Mouse (Mus musculus): ENCODE measurements around the gene Ncoa3. TPM values are rescaled to one million over a fixed set of nuclear protein-coding genes. Genes with fewer than 3 reads are reported as not detected.

Gene Ncoa3
- polyA plus RNA-seq, 2 experiments: 17.8 to 25.5 TPM

- H3K27me3 ChIP-seq (ENCODE audit: control insufficient read depth, insufficient read depth, low read length): no peaks in the 10 kb centered on the region
- no peaks in the 10 kb centered on the region for H3K36me3 ChIP-seq (ENCODE audit: control insufficient read depth, insufficient read depth, low read length)
- peaks cover 6% of the 10 kb centered on the region for H3K4me1 ChIP-seq (ENCODE audit: control insufficient read depth, insufficient read depth, low read length)
- DNase-seq (ENCODE audit: low spot score): no peak
- no peak overlapping the region for H3K4me2 ChIP-seq (replicated peaks; ENCODE audit: low read depth, low read length, severe bottlenecking)
- TF ChIP-seq POLR2A (IDR thresholded peaks at IDR 0.05; ENCODE audit: borderline replicate concordance, extremely low read depth, insufficient read depth, insufficient read length): no peak
- ATAC-seq (ENCODE audit: low FRiP score, low read depth): no peak
- 47% methylated on average over 3 of the region's 3 CpGs for WGBS
- H3K4me3 ChIP-seq (replicated peaks; ENCODE audit: low read length): no peak overlapping the region
- H3K9me3 ChIP-seq (ENCODE audit: control insufficient read depth, low read length): no peaks in the 10 kb centered on the region
- no peak overlapping the region for H3K27ac ChIP-seq (replicated peaks; ENCODE audit: low read depth, low read length)
- no peak overlapping the region for H3K9ac ChIP-seq (ENCODE audit: low read depth, low read length, severe bottlenecking)
These were observed 29.2 kb downstream of the Ncoa3 start for GRCm38 (mm10) chr2:166021642-166022041.

- DNase-seq (ENCODE audit: low spot score): no peak
- no peak for ATAC-seq (ENCODE audit: low FRiP score, low read depth)
- 58% methylated on average over 8 of the region's 8 CpGs for WGBS
These were observed 29.9 kb downstream of the Ncoa3 start for GRCm38 (mm10) chr2:166022327-166022726.

GRCm38 (mm10) chr2:166024079-166024478 is 31.6 kb downstream of the Ncoa3 start:
- 82% methylated on average over 3 of the region's 3 CpGs for WGBS
- Histone ChIP-seq H3K9ac (ENCODE audit: low read depth, low read length, severe bottlenecking) (no peak overlapping the region), H3K4me3 (replicated peaks; ENCODE audit: low read length) (no peak overlapping the region), H3K4me1 (ENCODE audit: control insufficient read depth, insufficient read depth, low read length) (peaks cover 8% of the 10 kb centered on the region), H3K4me2 (replicated peaks; ENCODE audit: low read depth, low read length, severe bottlenecking) (no peak overlapping the region), H3K27me3 (ENCODE audit: control insufficient read depth, insufficient read depth, low read length) (no peaks in the 10 kb centered on the region), H3K27ac (replicated peaks; ENCODE audit: low read depth, low read length) (no peak overlapping the region), H3K9me3 (ENCODE audit: control insufficient read depth, low read length) (no peaks in the 10 kb centered on the region), H3K36me3 (ENCODE audit: control insufficient read depth, insufficient read depth, low read length) (no peaks in the 10 kb centered on the region)
- TF ChIP-seq POLR2A (IDR thresholded peaks at IDR 0.05; ENCODE audit: borderline replicate concordance, extremely low read depth, insufficient read depth, insufficient read length): no peak
- DNase-seq (ENCODE audit: low spot score) (no peak), ATAC-seq (ENCODE audit: low FRiP score, low read depth) (no peak)

More at GRCm38 (mm10) chr2:166022327-166022726, 29.9 kb downstream of the Ncoa3 start:
- Histone ChIP-seq H3K9ac (ENCODE audit: low read depth, low read length, severe bottlenecking) (no peak overlapping the region), H3K4me3 (replicated peaks; ENCODE audit: low read length) (no peak overlapping the region), H3K36me3 (ENCODE audit: control insufficient read depth, insufficient read depth, low read length) (no peaks in the 10 kb centered on the region), H3K4me1 (ENCODE audit: control insufficient read depth, insufficient read depth, low read length) (peaks cover 6% of the 10 kb centered on the region), H3K27me3 (ENCODE audit: control insufficient read depth, insufficient read depth, low read length) (no peaks in the 10 kb centered on the region), H3K27ac (replicated peaks; ENCODE audit: low read depth, low read length) (no peak overlapping the region), H3K9me3 (ENCODE audit: control insufficient read depth, low read length) (no peaks in the 10 kb centered on the region), H3K4me2 (replicated peaks; ENCODE audit: low read depth, low read length, severe bottlenecking) (no peak overlapping the region)
- TF ChIP-seq POLR2A (IDR thresholded peaks at IDR 0.05; ENCODE audit: borderline replicate concordance, extremely low read depth, insufficient read depth, insufficient read length): no peak

DNA sequence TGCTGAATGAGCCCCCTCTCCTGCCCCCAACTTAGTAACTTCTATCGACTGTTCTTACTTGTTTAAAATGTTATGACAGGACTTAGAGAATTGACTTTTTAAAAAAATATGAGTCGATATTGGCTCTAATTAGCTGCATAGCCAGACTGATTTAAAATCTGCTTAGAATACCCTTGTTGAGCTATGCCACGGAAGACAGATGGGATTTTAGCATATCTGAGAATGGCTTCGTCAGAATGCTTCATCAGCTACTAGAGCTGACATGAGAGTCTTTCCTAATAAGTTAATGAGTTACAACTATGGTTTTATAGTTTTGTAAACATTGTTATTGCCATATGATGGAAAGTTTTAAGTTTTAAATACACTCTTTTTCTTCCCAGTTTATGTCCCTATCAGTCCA is 32.2 kb downstream of the Ncoa3 start:
- Histone ChIP-seq H3K4me1 (ENCODE audit: control insufficient read depth, insufficient read depth, low read length) (peaks cover 12% of the 10 kb centered on the region), H3K4me2 (replicated peaks; ENCODE audit: low read depth, low read length, severe bottlenecking) (no peak overlapping the region), H3K4me3 (replicated peaks; ENCODE audit: low read length) (no peak overlapping the region), H3K36me3 (ENCODE audit: control insufficient read depth, insufficient read depth, low read length) (no peaks in the 10 kb centered on the region), H3K9me3 (ENCODE audit: control insufficient read depth, low read length) (no peaks in the 10 kb centered on the region), H3K27ac (replicated peaks; ENCODE audit: low read depth, low read length) (no peak overlapping the region), H3K9ac (ENCODE audit: low read depth, low read length, severe bottlenecking) (no peak overlapping the region), H3K27me3 (ENCODE audit: control insufficient read depth, insufficient read depth, low read length) (no peaks in the 10 kb centered on the region)
- 84% methylated on average over 4 of the region's 4 CpGs for whole genome bisulfite sequencing
- TF ChIP-seq POLR2A (IDR thresholded peaks at IDR 0.05; ENCODE audit: borderline replicate concordance, extremely low read depth, insufficient read depth, insufficient read length): no peak
- ATAC-seq (ENCODE audit: low FRiP score, low read depth) (no peak), DNase-seq (ENCODE audit: low spot score) (no peak)

DNA sequence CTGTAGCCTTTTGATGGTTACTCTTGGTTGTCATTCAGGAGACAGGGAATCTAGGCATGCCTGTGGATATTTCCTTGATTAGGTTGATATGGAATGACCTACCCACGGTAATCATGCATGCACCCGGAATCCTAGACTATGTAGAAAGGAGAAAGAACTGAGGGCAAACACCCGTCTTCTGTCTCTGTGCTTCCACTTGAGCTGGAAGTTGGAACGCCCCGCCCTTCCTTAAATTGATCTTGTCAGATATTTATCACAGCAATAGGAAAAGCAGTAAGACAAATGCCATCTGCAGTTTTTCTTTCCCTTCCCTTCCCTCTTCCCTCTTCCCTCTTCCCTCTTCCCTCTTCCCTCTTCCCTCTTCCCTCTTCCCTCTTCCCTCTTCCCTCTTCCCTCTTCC is 33.5 kb downstream of the Ncoa3 start:
- Histone ChIP-seq H3K4me2 (replicated peaks; ENCODE audit: low read depth, low read length, severe bottlenecking) (no peak overlapping the region), H3K4me3 (replicated peaks; ENCODE audit: low read length) (no peak overlapping the region), H3K36me3 (ENCODE audit: control insufficient read depth, insufficient read depth, low read length) (no peaks in the 10 kb centered on the region), H3K9me3 (ENCODE audit: control insufficient read depth, low read length) (no peaks in the 10 kb centered on the region), H3K27ac (replicated peaks; ENCODE audit: low read depth, low read length) (no peak overlapping the region), H3K27me3 (ENCODE audit: control insufficient read depth, insufficient read depth, low read length) (no peaks in the 10 kb centered on the region), H3K9ac (ENCODE audit: low read depth, low read length, severe bottlenecking) (no peak overlapping the region), H3K4me1 (ENCODE audit: control insufficient read depth, insufficient read depth, low read length) (peaks cover 23% of the 10 kb centered on the region)
- ATAC-seq (ENCODE audit: low FRiP score, low read depth): no peak
- no peak for DNase-seq (ENCODE audit: low spot score)
- 82% methylated on average over 5 of the region's 5 CpGs for WGBS
- TF ChIP-seq POLR2A (IDR thresholded peaks at IDR 0.05; ENCODE audit: borderline replicate concordance, extremely low read depth, insufficient read depth, insufficient read length): no peak

- Histone ChIP-seq H3K9me3 (ENCODE audit: control insufficient read depth, low read length) (no peaks in the 10 kb centered on the region), H3K4me3 (replicated peaks; ENCODE audit: low read length) (no peak overlapping the region), H3K27ac (replicated peaks; ENCODE audit: low read depth, low read length) (no peak overlapping the region), H3K9ac (ENCODE audit: low read depth, low read length, severe bottlenecking) (no peak overlapping the region), H3K36me3 (ENCODE audit: control insufficient read depth, insufficient read depth, low read length) (no peaks in the 10 kb centered on the region), H3K4me2 (replicated peaks; ENCODE audit: low read depth, low read length, severe bottlenecking) (no peak overlapping the region), H3K4me1 (ENCODE audit: control insufficient read depth, insufficient read depth, low read length) (peaks cover 23% of the 10 kb centered on the region), H3K27me3 (ENCODE audit: control insufficient read depth, insufficient read depth, low read length) (no peaks in the 10 kb centered on the region)
- DNase-seq (ENCODE audit: low spot score): no peak
- ATAC-seq (ENCODE audit: low FRiP score, low read depth): no peak
- 90% methylated on average over 3 of the region's 3 CpGs for WGBS
- no peak for TF ChIP-seq POLR2A (IDR thresholded peaks at IDR 0.05; ENCODE audit: borderline replicate concordance, extremely low read depth, insufficient read depth, insufficient read length)
These were observed 35.4 kb downstream of the Ncoa3 start for GRCm38 (mm10) chr2:166027834-166028233.

Data from limb, embryonic 14.5 days (tissue).